Mouse (Mus musculus) cerebral cortex, adult 2 months (tissue): ENCODE data around the gene Fancd2.

Source experiments
- WGBS: fragments of 180-500 bp; shearing (Covaris S2); methylation state at CpG from one replicate; pipeline ENCODE4 v1.1.7; 2018; 5-methylcytosine and 5-hydroxymethylcytosine counted together

Gene Fancd2

DNA sequence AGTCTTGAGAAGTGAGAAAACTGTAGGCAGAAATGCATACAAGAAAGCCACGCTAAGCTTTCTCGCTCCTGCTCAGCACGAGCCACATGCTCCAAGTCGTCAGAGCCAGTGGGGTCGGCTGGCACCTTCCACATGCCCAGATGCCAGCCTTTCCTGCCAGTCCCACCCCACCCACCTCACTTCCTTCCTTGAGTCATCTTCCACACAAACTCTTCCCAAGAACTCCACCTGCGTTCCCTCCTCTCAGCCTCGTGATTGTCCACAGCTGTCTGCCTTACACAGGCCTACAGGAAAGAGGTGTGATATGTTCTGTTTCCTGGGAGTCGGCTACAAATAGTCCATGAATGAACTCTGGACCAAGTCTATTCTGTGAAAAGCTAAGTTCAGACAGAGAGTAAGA lies 8.1 kb upstream of the Fancd2 start:
- WGBS, result 40% methylated on average over 8 of the region's 8 CpGs

DNA sequence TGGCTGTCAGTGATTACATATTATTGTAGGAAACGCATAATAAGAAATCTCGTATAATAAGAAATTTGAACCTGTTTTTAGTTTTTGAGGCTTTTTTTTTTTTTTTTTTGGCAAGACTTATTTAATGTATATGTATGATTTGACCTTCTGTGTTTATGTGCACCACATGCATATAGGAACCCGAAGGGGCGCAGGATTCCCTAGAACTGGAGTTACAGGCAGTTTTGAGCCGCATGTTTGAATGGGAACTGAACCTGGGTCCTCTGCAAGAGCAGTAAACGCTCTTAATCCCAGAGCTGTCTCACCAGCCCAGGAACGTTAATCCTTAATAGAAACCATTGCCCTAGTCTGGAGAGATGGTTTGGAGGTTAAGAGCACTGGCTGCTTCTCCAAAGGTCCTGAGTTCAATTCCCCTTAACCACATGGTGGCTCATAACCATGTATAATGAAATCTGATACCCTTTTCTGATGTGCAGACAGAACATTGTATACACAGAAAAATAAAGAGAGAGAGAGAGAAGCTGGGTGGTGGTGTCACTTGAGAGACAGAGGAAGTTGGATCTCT lies 440 bp downstream of the Fancd2 start:
- WGBS, result 8% methylated on average over 7 of the region's 7 CpGs

DNA sequence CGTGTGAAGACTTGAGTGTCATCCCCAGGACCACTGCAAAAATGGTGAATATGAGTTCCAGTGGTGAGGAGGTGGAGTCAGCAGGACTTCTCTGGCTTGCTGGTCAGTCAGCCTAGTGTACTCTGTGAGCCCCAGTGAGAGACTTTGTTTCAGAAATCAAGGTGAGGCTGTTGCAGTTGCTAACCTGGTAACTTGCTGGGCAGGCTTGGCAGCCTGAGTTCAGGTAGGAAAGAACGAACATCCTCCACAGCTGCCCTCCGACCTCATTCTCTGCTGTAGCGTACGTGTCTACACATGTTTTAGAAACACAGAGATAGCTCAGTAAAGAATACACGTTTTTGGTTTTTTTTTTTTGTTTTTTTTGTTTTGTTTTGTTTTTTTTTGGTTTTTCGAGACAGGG lies 3.4 kb downstream of the Fancd2 start:
- 87% methylated on average over 7 of the region's 7 CpGs for WGBS

DNA sequence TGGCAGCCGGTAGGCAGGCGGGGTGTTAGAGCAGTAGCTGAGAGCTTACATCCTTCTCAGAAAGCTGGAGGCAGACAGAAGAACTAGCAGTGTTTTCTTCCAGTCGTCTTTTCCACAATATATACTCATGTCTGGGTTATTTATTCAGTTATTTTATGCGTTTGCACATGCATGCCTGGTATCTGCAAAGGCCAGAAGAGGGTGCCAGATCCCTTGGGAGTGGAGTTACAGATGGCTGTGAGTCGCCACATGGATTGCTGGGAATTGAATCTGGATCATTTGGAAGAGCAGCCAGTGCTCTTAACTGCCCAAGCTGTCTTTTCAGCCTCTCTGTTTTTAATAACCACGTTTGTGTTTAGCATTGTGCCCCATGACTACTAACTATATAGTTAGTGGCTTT lies 10.1 kb downstream of the Fancd2 start:
- WGBS, result 73% methylated on average over 6 of the region's 6 CpGs

DNA sequence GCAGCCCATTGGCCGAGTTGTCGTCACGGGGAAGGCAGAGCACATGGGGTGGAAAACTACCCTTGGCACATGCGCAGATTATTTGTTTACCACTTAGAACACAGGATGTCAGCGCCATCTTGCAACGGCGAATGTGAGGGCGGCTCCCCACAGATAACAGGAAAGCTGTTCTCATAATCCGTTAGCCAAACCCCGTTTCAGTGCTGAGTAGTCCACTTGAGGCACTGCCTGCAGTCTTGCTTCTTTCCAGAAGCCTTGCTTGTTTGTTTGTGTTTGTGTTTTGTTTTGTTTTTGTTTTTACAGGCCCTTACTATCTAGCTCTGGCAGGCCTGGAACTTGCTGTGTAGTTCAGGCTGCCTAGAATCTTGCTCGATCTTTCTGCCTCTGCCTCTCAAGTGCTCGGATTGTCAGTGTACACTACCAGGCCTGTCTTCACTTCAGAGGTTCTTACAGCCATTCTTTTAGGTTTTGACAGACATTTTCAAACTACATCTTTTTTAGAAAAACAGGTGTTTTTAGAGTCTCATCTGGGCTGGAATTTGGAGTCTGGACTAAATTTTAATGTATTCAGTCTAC lies 12.5 kb downstream of the Fancd2 start:
- WGBS, result 91% methylated on average over 9 of the region's 12 CpGs

DNA sequence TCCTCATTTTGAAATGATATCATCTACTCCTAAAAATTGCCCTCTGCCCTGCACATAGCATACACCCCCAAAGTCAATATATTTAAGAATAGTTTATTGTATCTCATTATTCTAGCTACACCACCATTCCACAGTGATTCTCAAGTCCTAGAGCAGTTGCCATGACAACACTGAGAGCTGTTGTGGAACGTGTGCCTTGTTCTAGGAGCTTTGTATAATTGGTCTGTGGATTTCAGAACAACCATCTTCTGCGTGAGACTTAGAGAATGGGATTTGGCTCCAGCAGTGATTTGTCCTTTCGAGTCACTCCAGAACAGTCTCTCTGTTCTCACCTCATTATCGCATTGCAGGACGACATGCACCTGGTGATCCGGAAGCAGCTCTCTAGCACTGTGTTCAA lies 28.3 kb downstream of the Fancd2 start:
- WGBS, result 51% methylated on average over 6 of the region's 6 CpGs

DNA sequence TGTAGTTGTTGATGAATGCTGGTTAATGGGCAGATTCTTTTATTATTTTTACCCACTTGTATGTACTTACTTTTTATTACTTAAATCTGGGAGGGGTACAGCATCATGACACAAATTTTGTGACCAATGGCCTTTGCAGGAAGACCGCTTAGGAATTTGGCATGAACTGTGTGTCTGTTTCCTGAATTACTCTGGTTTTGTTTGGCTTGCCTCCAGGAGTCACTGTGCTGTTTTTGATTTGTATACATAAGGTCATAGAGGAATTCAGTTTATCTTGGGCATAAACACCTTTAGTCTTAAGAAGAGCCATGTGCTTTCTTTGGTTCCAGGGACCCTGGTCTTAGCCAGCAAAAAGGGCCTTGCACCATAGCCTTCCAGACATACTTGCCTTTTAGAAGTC lies 33.1 kb downstream of the Fancd2 start:
- WGBS, result 85% methylated on average over 1 of the region's 1 CpGs

DNA sequence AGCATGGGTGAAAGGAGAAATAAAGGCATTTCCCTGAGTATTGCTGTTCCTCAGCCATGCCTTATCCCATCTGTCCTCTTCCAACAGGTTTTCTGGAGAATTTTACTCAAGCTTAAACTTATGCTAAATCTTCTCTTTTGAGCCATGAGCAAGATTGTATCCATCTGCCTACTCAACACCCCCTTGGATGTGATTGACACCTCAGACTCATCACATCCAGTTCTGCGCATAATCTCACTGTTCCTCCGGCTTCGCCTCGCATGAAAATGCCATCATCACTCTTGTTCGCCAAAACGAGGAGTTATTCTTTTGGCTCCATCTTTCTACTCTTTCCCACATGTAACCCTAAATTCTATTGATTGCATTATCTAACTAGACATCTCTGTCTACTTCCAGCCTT lies 44.6 kb downstream of the Fancd2 start:
- 60% methylated on average over 6 of the region's 6 CpGs for WGBS

DNA sequence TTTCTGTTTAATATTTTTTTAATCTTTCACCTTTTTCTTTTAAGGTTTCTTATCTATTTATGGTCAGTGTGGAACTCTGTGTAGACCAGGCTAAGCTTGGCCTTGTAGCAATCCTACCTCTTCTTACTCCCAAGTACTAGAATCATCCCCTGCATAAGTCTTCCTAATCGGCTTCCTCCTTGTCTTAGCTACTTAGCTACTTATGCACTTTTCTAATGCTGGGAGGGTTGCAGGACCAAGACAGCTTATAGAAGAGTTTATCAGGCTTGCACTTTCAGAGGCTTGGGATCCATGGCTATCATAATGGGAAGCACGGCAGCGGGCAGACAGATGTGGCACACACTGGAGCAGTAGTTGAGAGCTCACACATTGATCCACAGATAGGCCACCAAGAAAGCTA lies 47.8 kb downstream of the Fancd2 start:
- WGBS, result 95% methylated on average over 3 of the region's 3 CpGs

DNA sequence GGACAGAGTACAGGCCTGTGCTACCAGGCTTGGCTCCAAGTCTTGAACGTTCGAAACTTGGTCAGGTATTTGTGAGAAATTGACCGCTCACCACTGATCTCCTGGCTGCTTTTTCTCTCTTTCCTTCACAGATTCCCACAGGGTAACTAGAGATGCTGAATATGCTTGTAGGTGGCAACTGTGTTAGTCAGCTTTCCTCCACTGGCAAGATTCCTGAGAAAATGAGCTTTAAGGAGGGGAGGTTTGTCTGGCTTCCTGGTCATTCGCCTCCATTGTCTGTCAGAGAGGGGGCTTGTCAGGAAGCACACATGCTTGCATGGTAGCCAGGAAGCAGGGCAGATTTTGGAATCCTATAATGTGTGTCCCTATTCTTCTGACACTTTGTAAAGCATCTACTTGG lies 51.5 kb downstream of the Fancd2 start:
- WGBS, result 60% methylated on average over 4 of the region's 4 CpGs

DNA sequence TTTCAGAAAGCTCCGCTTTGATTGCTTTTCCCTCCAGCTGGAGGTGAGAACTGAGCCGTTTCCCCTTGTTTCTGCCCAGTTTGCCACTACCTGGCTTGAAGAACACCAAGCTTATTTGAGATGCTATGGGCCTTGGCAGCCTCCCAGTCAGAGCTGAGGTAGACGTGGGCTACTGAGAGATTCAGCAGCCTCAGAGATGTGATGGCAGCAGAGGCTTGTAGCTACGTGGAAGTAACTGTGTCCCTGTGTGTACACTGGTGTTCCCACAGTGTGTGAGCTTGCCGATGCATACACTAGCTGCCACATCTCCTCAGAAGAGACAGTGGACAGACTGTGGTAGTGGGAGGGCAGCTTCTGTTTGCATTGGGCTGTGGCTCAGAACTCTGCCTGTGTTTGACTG lies 53.6 kb downstream of the Fancd2 start:
- WGBS, result 58% methylated on average over 5 of the region's 5 CpGs

DNA sequence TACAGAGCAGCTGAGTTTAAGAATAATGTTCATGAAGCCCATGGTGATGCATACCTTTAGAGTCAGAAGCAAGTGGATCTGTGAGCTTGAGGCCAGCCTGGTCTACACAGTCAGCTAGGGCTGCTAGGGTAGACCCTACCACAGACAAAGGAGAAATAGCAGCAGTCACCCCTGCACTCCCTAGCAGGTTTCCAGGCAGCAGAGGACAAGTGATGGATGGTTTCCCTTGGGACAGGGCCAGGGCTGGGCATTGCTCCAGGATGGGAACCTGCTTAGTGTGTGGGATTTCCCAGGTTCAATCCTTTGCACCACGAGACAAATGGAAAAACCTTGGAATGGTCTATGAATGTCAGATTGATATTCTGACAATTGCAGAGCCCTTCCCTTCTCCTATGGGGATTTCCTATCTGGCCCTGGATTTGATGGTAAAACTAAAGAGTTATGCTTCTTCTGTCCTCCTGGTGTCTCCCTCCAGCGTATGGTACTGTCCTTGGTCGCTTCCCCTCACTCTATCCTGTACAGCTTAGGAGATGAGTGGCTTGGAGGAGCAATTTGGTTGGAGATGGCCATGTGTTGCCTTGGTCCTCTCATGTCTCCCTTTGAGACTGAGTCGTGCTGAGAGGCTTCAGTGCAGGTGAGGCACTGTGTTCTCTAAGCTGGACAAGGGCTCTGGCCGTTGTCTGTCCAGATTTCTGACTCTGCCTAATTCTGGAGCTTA lies 55.1 kb downstream of the Fancd2 start:
- WGBS, result 53% methylated on average over 5 of the region's 5 CpGs

DNA sequence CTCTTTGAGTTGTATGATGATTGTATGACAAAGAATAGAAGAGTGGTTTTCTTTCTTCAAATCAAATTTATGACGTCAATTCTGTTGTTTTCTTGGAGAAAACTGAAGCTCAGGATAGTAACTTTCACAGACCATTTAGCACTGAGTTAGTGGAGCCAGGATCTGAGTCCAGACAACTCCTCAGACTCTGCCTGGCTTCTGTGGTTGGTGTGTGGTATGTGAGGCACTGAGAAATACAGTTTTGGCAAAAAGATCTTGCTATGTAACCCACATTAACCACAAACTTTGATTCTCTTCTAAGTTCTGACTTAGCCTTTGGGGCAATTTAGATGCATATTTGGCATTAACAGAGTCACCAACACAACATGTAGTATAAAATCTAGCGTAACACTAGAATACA lies 61.2 kb downstream of the Fancd2 start:
- WGBS, result 86% methylated on average over 2 of the region's 2 CpGs

DNA sequence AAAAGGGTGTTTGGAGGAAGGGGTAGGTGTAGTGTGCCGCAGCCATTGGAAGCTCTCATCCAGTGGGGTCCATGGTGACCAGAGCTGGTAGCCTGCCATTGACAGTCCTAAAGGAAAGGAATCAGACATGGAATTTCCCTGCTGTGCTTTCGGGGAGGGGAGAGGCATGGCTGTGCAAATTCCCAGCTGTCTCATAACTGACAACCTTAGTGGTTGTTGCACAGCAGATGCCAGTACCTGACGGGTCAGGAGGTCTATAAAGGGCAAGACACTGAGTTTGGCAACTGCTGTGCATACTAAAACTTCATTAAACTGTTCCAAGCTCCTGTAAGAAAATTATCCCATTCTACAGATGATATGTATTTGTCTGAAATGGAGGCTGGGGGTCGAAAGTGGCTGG lies 66.5 kb downstream of the Fancd2 start:
- 90% methylated on average over 4 of the region's 4 CpGs for WGBS

DNA sequence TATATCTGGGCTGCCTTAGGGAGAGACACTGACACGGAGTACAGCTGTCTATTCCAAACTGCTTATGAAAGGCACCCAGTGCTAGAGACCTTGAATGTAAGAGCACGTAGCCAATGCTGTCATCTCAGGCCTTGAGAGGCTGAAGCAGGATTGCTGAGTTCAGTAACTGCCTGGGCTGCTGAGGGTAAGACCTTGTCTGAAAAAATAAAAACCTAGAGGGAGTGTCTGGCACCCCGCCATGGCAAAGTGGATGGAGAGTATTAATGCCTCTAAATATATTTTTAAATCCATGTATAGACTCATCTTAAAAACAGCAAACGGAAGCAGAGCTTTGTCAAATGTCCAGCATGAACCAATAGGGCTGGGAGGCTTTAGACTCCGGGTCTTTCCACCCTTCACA lies 68.4 kb downstream of the Fancd2 start:
- WGBS, result 59% methylated on average over 5 of the region's 5 CpGs

DNA sequence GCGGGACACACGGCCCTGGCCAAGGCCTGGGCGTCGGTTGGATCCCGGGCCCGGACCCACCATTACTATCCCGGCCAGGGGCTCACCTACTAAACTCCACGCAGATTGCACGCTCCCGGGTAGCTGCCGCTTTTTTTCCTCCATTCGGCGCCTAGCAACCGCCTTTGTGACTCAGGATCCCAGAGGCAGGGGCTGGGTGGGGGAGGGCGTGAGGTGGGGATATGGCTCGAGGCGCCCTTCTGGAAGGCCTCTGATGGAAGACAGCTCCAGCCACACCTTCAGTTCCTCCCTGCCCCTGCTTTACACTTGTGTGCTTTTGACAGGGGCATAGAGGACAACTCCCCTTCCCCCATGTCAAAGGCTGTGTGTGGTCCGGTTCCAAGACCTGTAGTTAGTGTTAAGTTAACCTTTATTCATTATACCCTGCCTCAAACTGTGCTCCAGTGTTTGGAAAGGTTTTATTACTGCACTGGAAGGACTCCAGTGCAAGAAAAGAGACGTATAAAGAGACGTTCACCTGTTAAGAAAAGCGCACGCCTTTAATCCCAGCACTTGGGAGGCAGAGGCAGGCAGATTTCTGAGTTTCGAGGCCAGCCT lies 69.2 kb downstream of the Fancd2 start, which contains the start of gene Fancd2os:
Gene Fancd2os, minus strand, starts transcription at position 173 of the 597 bp plus-strand sequence.
- WGBS, result 48% methylated on average over 23 of the region's 23 CpGs

DNA sequence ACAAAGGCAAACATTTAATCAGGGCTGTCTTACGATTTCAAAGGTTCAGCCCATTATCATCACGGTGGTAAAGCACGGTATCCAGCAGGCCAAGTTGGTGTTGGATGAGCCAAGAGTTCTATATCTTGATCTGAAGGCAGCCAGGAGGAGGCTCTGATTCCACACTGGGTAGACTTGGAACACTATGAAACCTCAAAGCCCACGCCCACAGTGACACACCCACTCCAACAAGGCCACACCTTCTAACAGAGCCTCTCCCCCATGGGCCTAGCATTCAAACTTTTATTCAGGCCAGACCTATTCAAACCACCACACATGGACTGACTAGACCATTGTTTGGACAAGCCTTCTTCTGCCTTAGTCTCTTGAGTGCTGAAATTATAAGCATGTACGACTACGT lies 71.3 kb downstream of the Fancd2 start:
- 86% methylated on average over 6 of the region's 6 CpGs for WGBS

DNA sequence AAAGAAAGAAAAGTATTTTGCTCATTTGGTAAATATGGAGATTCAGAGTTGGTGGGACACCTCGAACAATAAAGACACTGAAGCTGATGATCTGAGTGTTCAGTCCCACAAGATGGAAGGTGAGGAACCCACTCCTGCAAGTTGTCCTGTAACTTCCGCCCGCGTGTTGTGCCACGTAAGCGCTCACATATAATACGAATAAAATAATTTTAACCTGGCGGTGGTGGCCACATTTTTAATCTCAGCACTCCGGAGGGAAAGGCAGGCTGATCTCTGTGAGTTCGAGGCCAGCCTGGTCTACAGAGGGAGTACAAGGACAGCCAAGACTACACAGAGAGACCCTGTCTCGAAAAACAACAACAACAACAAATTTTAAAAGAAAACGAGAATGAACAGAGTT lies 72.5 kb downstream of the Fancd2 start:
- WGBS, result 45% methylated on average over 12 of the region's 12 CpGs

DNA sequence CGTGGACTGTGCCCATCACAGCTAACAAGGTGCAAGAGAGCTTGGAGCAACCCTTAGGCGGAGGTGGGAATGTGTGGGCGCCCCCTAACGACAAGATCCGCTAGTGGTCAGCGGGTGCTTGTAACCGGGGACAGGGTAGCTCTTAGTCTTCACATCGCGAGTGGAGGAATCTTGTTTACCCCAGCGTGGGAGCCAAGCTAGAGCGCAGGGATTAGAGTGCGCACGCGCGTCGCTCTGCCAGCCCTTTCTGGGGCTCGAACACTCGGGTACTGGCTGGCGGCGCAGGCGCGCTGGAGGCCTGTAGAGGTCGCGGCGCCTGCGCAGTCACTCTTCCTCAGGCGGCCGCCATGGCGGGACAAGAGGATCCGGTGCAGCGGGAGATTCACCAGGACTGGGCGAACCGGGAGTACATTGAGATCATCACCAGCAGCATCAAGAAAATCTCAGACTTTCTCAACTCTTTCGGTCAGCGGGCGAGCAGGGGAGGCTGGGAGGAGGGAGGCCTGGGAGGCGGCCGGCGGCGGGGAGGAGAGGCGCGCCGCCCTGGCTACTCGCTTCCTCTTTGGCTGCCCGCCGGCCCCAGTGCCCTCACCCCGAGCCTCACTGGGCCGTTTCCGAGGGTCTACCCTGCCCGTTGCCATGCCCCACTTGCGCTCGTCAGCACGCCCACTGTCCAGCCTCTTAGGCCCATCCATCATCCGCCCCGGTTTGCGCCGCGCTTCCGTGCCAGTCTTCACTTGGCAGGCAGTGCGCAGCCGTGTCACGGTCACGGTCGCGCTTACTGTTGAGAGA lies 73.1 kb downstream of the Fancd2 start, which contains the start of gene Brk1:
Gene Brk1, plus strand, starts transcription at position 341 of the 792 bp plus-strand sequence.
- under 1% methylated on average over 65 of the region's 65 CpGs for WGBS

DNA sequence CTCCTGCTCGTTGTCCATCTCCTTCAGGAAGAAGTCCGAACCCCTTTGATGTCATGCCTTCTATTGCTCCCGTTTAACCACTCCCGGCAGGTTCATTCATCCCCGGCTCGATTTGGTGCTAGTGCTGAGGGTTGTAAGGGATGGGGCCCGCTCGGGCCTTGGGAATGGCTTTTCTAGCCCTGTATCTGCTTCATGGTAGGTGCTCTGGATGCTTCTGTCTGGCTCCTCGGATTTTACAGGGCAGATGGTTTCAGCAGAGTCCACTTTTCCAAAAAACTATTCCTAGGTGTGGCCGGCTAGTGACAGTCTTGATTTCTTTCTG lies 73.7 kb downstream of the Fancd2 start:
- WGBS, result 2% methylated on average over 10 of the region's 10 CpGs

DNA sequence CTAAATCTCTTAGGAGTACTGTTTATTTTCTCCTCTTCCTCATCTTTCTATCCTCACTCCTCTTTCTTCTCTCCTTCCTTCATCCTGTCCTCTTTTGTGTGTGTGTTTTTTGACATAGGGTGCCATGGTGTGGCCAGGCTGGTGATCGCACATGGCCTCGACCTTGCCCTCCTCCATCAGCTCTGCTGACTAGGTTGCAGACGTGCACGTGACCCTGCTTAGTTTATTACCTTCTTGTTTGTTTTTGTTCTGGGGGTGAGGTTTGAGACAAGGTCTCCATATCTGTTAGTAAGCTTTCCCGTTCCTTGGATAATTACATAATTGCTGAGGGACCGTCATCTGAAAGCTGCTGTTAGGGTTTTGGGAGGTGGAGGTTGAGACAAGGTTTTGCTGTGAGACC lies 77.4 kb downstream of the Fancd2 start:
- WGBS, result 53% methylated on average over 6 of the region's 6 CpGs

DNA sequence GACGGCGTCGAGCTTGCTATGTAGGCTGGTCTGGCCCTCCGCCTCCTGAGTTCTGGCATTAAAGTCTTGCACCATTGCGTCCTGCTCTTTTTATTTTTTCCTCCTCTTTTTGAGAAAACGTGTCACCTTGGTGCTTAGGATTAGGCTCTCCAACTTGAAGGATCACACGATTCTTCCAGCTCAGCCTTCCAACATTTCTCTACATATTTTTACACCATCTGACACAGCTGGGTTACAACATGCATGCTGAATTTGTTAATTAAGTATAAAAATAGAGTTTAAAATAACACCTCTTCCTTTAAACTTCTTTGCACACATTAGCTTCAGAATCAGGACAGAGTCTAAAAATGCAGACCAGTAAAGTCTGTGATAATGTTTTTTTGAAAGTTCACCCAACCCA lies 77.8 kb downstream of the Fancd2 start:
- 38% methylated on average over 7 of the region's 7 CpGs for WGBS
